Mouse (Mus musculus) adrenal gland, postnatal 10 days (tissue): Measurements from ENCODE around the gene Slc2a3. TPM values are rescaled to one million over a fixed set of nuclear protein-coding genes. Genes with fewer than 3 reads are reported as not detected.
"Not testable (repeated sequence)": the region's sequence is repeated elsewhere in the genome, so short reads cannot be mapped to it uniquely, and the experiment has no call there.

Experiments
- DNase-seq: peaks from one replicate; pipeline ENCODE4 v3.0.0; 2021; ENCODE audit warnings: mixed read lengths
- microRNA-seq: library from miRNA; unstranded; fragments of <30 nt; microRNA quantifications from one replicate; pipeline ENCODE4 v1.2.0, GENCODE M21; 2021
- total RNA-seq, 2 experiments: library from RNA; stranded (reverse); gene quantifications; 2 replicates each; pipeline ENCODE4 v1.2.3; 2021

Slc2a3 gene
- total RNA-seq, 2 experiments from 2014 or later: 10.1 to 12.9 TPM

GRCm38 (mm10) chr6:122708826-122709225 is 92.6 kb downstream of the Slc2a3 start:
- no peak for DNase-seq

GRCm38 (mm10) chr6:122707036-122707800 is 94.2 kb downstream of the Slc2a3 start, which contains the start of gene Nanog:
TSS of gene Nanog (plus strand) at chr6:122707489.
- DNase-seq: no peak

GRCm38 (mm10) chr6:122706337-122706840 is 95.1 kb downstream of the Slc2a3 start:
- DNase-seq: no peak

- no peak for DNase-seq
Measured at GRCm38 (mm10) chr6:122703706-122704105, 97.7 kb downstream of the Slc2a3 start.

- DNase-seq: no peak
Measured at GRCm38 (mm10) chr6:122703251-122703650, 98.2 kb downstream of the Slc2a3 start.

- peak; percentile 72 for DNase-seq
Measured at GRCm38 (mm10) chr6:122702480-122703124, 98.8 kb downstream of the Slc2a3 start.

- no peak for DNase-seq
Measured at GRCm38 (mm10) chr6:122701816-122702215, 99.6 kb downstream of the Slc2a3 start.

- DNase-seq: not testable (repeated sequence)
Measured at GRCm38 (mm10) chr6:122699628-122700027, 101.8 kb downstream of the Slc2a3 start.

GRCm38 (mm10) chr6:122695398-122695797 is 106.0 kb downstream of the Slc2a3 start:
- DNase-seq: no peak

- no peak for DNase-seq
Measured at GRCm38 (mm10) chr6:122690082-122690481, 111.4 kb downstream of the Slc2a3 start.

GRCm38 (mm10) chr6:122689411-122690055 is 111.9 kb downstream of the Slc2a3 start:
- DNase-seq: no peak

- DNase-seq: no peak
Measured at GRCm38 (mm10) chr6:122686709-122687108, 114.7 kb downstream of the Slc2a3 start.

GRCm38 (mm10) chr6:122682646-122683045 is 118.8 kb downstream of the Slc2a3 start:
- no peak for DNase-seq

Small RNA genes lying within 50 kb of the gene (microRNA-seq; reads per million reads assigned to microRNA genes)
- gene Mir7231: not detected

Other genes starting within 250 kb of the Slc2a3 start
- gene Aicda, start 247.8 kb downstream of the Slc2a3 start, total RNA-seq: not detected
- 10 to 100 TPM; 10.5 to 11.2 TPM for gene Apobec1, start 199.2 kb downstream of the Slc2a3 start, total RNA-seq
- gene Gdf3, start 191.6 kb downstream of the Slc2a3 start, total RNA-seq: not detected
- not detected for gene Dppa3, start 175.2 kb downstream of the Slc2a3 start, total RNA-seq
- not detected for gene Nanog, start 94.2 kb downstream of the Slc2a3 start, total RNA-seq
- gene Foxj2, start 18.3 kb upstream of the Slc2a3 start, total RNA-seq: 10 to 100 TPM; 16.7 to 18.5 TPM
- gene C3ar1, start 54.5 kb upstream of the Slc2a3 start, total RNA-seq: 1 to 10 TPM; 1.7 to 2.2 TPM
- 10 to 100 TPM; 44.8 to 45.8 TPM for gene Necap1, start 72.8 kb upstream of the Slc2a3 start, total RNA-seq
- 1 to 10 TPM; 3.3 TPM for gene Clec4a1, start 120.2 kb upstream of the Slc2a3 start, total RNA-seq
- gene Clec4a3, start 150.9 kb upstream of the Slc2a3 start, total RNA-seq: 1 to 10 TPM; 2.4 to 4.2 TPM
- not detected for gene Clec4a4, start 188.7 kb upstream of the Slc2a3 start, total RNA-seq
- gene Clec4b1, start 248.3 kb upstream of the Slc2a3 start, total RNA-seq: under 1 TPM in 1 of 2 experiments, not detected in 1; 0.97 TPM